Mouse (Mus musculus) stomach, postnatal 0 days (tissue): ENCODE measurements around the gene Chchd3.

Experiments used
- CTCF ChIP-seq: IDR thresholded peaks from 2 replicates; pipeline ENCODE4 v1.5.1; 2016; ENCODE audit warnings: antibody characterized with exemption, low read depth, mild to moderate bottlenecking, moderate library complexity
- EP300 ChIP-seq: optimal IDR thresholded peaks from 2 replicates; pipeline ENCODE3; 2016; ENCODE audit warnings: antibody characterized with exemption

DNA sequence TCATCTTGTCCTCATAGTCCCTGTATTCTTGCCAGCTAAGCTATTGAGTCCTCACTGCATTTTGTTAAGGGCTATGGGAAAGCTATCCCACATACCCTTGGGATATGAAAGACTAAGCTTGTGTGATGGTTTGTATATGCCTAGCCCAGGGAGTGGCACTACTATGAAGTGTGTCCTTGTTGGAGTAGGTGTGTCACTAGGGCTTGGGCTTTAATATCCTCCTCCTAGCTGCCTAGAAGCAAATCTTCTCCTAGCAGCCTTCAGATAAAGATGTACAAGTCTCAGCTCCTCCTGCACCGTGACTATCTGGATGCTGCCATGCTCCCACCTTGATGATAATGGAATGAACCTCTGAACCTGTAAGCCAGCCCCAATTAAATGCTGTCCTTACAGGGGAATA is 266.5 kb downstream of the Chchd3 start:
- TF ChIP-seq CTCF (no peak), EP300 (no peak)
